Mouse (Mus musculus) duodenum, adult 2 months (tissue): Measurements from ENCODE around the gene Dnajb2. TPM values are rescaled to one million over a fixed set of nuclear protein-coding genes. Genes with fewer than 3 reads are reported as not detected.

ENCODE experiments used
- polyA plus RNA-seq: library from polyadenylated mRNA; depleted of rRNA; stranded (reverse); fragments of >200 nt; gene quantifications from 2 replicates; pipeline ENCODE4 v1.2.3, GENCODE M21; 2012; ENCODE audit warnings: low replicate concordance; rRNA removed

The Dnajb2 gene
- 18.0 and 21.0 TPM in 2 replicates for polyA plus RNA-seq

DNA sequence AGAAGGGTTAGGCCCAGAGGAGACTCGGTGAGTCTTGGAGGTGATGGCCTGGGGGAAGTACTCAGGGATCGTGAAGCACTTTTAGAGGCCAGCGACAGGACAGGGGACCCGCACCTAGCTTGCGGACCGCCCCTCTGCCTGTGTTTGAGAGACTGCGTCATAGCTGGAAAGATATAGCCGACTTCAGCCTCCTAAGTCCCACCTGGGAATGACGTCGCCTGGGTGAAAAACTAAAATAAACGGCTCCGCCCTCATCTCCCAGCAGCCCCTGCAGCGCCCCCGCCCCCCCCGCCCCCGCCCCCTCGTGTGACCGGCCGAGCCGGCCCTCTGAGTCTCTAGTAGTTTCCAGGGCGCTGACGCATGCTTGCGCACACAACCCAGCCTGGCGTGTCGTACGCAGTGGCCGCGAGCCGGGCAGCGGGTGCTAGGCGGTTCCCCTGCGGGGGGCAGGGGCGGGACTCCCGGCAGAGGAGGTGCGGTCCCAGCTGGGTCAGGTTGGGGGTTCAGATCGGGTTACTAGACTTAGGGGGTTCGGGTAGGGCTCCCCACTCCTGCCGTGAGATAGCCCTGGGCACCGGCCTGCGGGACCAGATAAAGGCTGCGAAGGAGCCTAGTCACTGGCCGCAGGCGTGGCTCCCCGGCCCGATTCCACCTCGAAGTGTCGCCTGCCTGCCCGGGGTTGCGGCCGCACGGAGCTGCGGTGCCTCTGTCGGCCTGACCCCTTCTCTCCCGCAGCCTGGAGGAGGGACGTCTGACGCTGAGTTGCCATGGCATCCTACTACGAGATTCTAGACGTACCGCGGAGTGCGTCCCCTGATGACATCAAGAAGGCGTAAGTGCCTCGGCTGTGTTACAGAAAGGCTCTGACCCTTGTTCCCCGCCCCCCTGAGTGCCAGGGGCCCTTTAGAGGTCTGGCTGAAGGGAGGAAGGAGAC is at the start of gene Dnajb2:
Gene Dnajb2, plus strand, starts transcription at position 290 of the 934 bp plus-strand sequence.

DNA sequence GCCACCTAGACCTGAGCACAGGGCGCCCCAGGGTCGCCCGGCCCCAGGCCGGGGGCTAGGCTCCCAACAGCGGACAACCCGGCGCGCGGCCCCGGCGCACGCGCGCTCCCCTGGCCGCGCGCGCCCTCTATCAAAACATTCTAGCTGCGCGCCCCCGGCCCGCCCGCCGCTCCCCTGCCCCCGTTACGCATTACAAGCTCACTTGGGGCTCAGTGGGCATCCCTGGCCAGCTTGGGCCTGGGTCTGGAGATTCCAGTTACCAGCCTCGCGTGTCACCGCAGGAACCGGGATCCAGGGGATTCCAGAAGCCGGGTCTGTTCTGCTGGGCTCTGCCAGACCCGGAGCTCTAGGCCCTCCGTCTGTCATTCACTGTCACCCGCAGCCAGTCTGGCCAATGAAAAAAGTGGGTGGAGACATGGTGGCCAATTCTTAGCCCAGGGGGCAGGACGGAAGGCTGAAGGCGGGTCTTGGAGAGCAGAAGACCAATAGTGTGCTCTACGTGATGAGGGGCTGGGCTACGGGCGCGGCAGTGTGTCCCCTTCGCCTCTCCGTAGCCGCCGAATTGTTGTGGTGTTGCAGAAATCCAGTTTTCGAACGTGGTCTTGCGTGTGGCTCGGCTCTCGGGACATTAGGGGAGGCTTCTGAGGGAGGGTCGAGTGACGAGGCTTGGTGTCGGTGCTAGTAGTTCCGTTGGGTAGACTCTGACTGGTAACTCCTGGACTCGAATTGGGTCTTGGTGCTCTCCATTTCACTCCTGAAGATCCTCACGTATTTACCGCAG is 44.4 kb upstream of the Dnajb2 start, which contains the start of the genes Ankzf1 and Atg9a:
Gene Ankzf1, plus strand, starts transcription at position 530 of the 781 bp plus-strand sequence.
Gene Atg9a, minus strand, starts transcription at position 575 of the 781 bp plus-strand sequence.

DNA sequence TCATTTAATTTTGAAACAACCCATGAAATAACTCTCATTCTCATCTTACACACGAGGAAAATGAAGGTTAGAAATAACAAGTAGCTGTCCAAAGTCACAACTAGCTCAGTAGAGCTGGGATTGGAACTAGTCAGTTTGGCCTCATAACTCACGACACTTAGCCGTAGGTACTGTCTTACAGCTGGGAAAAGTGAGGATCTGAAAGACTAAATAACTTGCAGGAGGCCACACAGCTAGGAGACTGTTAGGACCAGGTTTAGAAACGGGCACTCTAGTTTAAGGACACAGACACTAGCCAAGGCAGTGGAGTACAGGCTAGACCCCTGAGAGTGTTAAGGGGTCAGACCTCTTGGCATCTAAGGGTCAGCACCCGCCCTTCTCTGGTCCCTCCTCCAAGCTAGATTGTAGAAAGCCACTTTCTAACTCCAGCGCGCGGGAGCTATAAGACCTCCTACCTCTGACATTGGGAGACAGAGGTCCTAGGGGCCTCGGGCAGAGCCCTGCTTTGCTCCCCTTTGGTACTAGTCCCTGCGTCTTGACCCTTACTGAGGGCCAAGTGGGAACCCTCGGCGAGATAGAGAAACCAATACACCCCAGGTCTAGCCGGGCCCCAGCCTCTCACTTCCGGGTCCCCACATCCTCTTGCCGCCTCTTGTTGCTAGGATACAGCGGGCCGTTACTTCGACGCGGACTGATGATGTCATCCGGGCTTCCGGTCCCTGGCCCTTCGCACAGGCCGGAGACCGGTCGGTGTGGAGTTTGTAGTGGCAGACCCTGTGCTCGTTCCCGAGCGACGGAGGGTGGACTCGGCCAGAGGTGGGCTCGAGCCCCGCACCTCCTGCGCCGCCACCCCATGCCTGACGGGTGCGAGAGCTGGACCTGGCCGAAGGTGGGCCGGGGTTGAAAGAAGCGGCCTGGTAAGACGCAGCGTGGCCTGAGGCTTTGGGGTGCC is 25.8 kb upstream of the Dnajb2 start, which contains the start of the genes Glb1l and Stk16:
Gene Glb1l, minus strand, starts transcription at position 678 of the 952 bp plus-strand sequence.
Gene Stk16, plus strand, starts transcription at position 703 of the 952 bp plus-strand sequence.

DNA sequence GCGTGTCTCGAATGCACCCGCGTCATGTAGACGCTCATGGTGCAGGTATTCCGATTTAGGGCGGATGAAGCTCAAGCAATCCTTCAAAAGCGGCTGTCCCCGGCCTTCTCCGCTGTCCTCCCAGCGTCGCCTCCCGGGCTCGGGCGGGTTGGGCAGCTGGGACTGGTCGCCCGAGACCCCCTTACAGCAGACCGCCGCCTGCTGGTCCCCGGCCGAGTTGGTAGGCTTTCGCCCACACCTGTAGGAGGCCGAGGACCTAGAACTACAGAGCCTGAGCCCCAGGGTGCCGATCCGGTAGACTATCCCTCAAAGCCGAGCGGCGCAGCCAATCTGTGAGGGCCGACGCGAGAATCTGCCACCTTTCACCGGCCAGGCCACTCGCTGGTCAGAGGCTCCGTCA is 16.7 kb upstream of the Dnajb2 start, which contains the start of gene Tuba4a:
Gene Tuba4a, minus strand, starts transcription at position 335 of the 400 bp plus-strand sequence.

DNA sequence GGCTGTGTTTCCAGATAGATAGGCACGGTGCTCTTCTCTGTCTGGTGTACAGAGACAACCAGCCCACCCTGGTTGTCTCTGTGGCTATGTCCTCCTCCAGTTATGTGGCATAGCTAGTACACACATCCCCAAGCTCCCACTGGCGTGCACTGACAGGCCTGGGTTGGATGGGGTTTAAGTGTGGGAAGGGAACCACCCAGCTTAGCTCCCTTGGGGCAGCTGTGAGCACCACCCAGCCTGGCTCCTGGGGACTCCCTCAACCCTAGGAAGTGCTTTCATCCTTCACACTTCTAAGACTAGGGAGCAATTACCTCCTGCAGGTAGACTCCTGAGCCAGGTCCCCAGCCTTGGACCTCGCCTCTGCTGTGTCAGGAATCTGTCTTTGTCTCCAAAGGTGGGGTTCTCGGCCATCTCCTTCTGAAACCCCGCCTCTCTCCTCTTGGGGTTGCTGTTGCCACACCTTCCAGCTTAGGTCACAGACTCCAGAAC is 4.5 kb upstream of the Dnajb2 start, which contains the start of gene A630095N17Rik:
Gene A630095N17Rik, minus strand, starts transcription at position 439 of the 489 bp plus-strand sequence.

DNA sequence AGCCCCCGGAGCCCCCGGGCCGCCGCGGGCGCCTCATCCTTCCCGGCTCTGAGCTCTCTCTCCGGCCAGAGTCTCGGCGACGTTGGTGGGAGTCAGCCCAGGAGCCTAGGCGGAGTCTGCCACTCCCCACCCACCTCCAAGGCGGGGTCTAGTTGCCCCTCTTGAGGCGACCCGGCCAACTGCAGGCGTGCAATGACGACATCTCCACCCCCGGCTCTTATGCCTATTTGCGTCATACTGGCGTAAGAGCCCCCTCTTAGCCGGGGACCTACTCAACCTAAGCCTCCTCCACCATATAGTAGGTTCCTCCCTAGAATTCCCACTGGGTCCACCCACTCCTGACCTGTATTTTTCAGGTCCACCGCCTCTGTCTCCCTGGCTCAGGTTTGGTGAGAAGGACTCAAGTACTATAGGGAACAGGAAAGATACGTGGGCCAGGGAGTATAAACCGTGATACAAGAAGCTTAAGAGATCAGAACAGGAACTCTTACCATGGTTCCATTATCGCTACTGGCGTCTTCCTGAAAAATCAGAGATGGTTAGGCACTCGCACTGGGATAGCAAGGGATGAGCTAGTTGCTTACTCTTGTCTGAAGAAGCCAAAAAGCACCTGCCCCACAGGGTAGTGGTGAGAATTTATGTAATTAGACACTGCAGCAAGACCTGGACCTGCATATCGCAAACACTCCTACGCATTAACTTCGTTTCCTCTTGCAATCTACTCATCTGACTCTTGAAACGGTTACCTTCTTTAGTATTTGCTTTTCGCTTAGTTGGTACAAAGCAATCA is 28.1 kb downstream of the Dnajb2 start, which contains the start of gene Ptprn:
Gene Ptprn, minus strand, starts transcription at position 412 of the 790 bp plus-strand sequence.

DNA sequence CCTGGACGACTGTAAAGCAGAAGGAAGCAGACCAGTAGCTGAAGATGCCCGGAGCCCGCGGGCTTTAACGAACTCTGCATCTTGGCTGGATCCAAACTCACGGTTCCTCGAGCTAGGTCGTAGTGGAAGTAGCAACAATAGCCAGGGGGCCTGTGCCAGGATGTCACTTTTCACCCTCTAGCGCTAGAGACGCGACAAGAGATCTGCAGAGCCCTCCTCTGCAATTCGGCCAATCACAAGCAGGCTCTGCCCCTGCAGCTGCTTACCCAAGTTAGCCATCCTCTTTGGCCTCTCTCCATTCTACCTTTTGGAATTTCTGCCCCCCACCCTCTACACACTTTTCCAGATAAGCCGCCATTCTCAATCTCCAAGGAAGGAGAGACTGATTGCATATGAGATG is 42.0 kb downstream of the Dnajb2 start, which contains the start of gene Resp18:
Gene Resp18, minus strand, starts transcription at position 188 of the 400 bp plus-strand sequence.

Other genes starting within 250 kb of the Dnajb2 start
- 1.7 and 2.3 TPM in 2 replicates for gene Nhej1, start 111.2 kb upstream of the Dnajb2 start, polyA plus RNA-seq
- 1.2 and 2.3 TPM in 2 replicates for gene Slc23a3, start 102.5 kb upstream of the Dnajb2 start, polyA plus RNA-seq
- 40.3 and 56.9 TPM in 2 replicates for gene Cnppd1, start 93.7 kb upstream of the Dnajb2 start, polyA plus RNA-seq
- 55.7 and 99.5 TPM in 2 replicates for gene Retreg2, start 93.6 kb upstream of the Dnajb2 start, polyA plus RNA-seq
- 63.2 and 93.5 TPM in 2 replicates for gene Zfand2b, start 67.8 kb upstream of the Dnajb2 start, polyA plus RNA-seq
- 20.6 and 30.7 TPM in 2 replicates for gene Abcb6, start 56.0 kb upstream of the Dnajb2 start, polyA plus RNA-seq
- 13.9 and 15.1 TPM in 2 replicates for gene Ankzf1, start 44.3 kb upstream of the Dnajb2 start, polyA plus RNA-seq
- gene Atg9a, start 44.2 kb upstream of the Dnajb2 start, polyA plus RNA-seq: 68.6 and 124 TPM in 2 replicates
- 1.0 and 1.3 TPM in 2 replicates for gene Glb1l, start 25.6 kb upstream of the Dnajb2 start, polyA plus RNA-seq
- 215 and 279 TPM in 2 replicates for gene Stk16, start 25.6 kb upstream of the Dnajb2 start, polyA plus RNA-seq
- gene Tuba4a, start 16.5 kb upstream of the Dnajb2 start, polyA plus RNA-seq: 83.6 and 122 TPM in 2 replicates
- gene A630095N17Rik, start 4.3 kb upstream of the Dnajb2 start, polyA plus RNA-seq: not detected in 2 replicates
- 5.3 and 6.2 TPM in 2 replicates for gene Ptprn, start 28.1 kb downstream of the Dnajb2 start, polyA plus RNA-seq
- 4.1 and 5.5 TPM in 2 replicates for gene Resp18, start 42.0 kb downstream of the Dnajb2 start, polyA plus RNA-seq
- gene Dnpep, start 81.6 kb downstream of the Dnajb2 start, polyA plus RNA-seq: 188 and 371 TPM in 2 replicates
- gene Des, start 123.9 kb downstream of the Dnajb2 start, polyA plus RNA-seq: 207 and 271 TPM in 2 replicates
- 32.3 and 57.1 TPM in 2 replicates for gene Speg, start 138.9 kb downstream of the Dnajb2 start, polyA plus RNA-seq
- gene Gmppa, start 199.5 kb downstream of the Dnajb2 start, polyA plus RNA-seq: 231 and 278 TPM in 2 replicates
- 0.09 TPM in 1 of 2 replicates, not detected in the other for gene Asic4, start 214.0 kb downstream of the Dnajb2 start, polyA plus RNA-seq
- gene Chpf, start 242.9 kb downstream of the Dnajb2 start, polyA plus RNA-seq: 41.8 and 50.4 TPM in 2 replicates
- gene Tmem198, start 243.1 kb downstream of the Dnajb2 start, polyA plus RNA-seq: 2.2 and 5.7 TPM in 2 replicates